Mouse (Mus musculus): ENCODE results near the gene Cd44. TPM values are rescaled to one million over a fixed set of nuclear protein-coding genes. Genes with fewer than 3 reads are reported as not detected.

Cd44 gene
- total and polyA plus RNA-seq, 3 experiments: 102 to 153 (median 112) TPM

GRCm38 (mm10) chr2:102864036-102864435 lies 37.4 kb downstream of the Cd44 start:
- Histone ChIP-seq H3K27ac (ENCODE audit: insufficient read depth, low read depth) (no peak overlapping the region), H3K4me2 (ENCODE audit: insufficient read depth, low read depth, poor library complexity, severe bottlenecking) (no peak overlapping the region), H3K4me3 (replicated peaks in 1 of 3; ENCODE audit: low read depth in 2 of 3, low read length in 2 of 3, poor library complexity in 1 of 3) (no peak overlapping the region), H3K9ac (ENCODE audit: insufficient read depth, low read depth) (no peak overlapping the region), H3K9me3 (replicated peaks; ENCODE audit: low read length) (no peaks in the 10 kb centered on the region), H3K4me1 (ENCODE audit: control insufficient read depth in 1 of 2, insufficient read depth in 2 of 2) (peaks cover 19 to 61% of the 10 kb centered on the region in 2 experiments), H3K36me3 (replicated peaks in 1 of 2; ENCODE audit: control insufficient read depth in 1 of 2, insufficient read depth in 1 of 2, low read length in 1 of 2) (peaks cover 51 to 72% of the 10 kb centered on the region in 2 experiments), H3K79me2 (replicated peaks; ENCODE audit: control insufficient read depth, extremely low read depth, insufficient read depth, poor library complexity, severe bottlenecking) (peaks cover 72% of the 10 kb centered on the region), H3K27me3 (replicated peaks) (no peaks in the 10 kb centered on the region)
- dilution Hi-C loops (cut with MboI; ENCODE audit: extremely low pct_ligation_motif_present, extremely low pct_unique_long_range_greater_than_20kb, low sequenced_read_pairs) (no loop called here), in situ Hi-C loops (cut with MboI; ENCODE audit: low pct_ligation_motif_present, low pct_unique_long_range_greater_than_20kb, low sequenced_read_pairs) (no loop called here)
- TF ChIP-seq IRF4 (IDR thresholded peaks at IDR 0.05; ENCODE audit: low read depth, low read length) (no peak), GABPA (IDR thresholded peaks at IDR 0.05; ENCODE audit: insufficient replicate concordance, low read depth, low read length) (no peak), HCFC1 (IDR thresholded peaks at IDR 0.05; ENCODE audit: low read depth, low read length) (no peak), EP300 (IDR thresholded peaks at IDR 0.05; ENCODE audit: low read length) (no peak), ZMIZ1 (IDR thresholded peaks at IDR 0.05; ENCODE audit: low read depth, low read length) (no peak), NRF1 (IDR thresholded peaks at IDR 0.05; ENCODE audit: low read depth, low read length) (no peak), TBP (conservative IDR thresholded peaks at IDR 0.05; ENCODE audit: low read depth, low read length) (no peak), BHLHE40 (IDR thresholded peaks at IDR 0.05; ENCODE audit: low read depth, low read length) (no peak), MYC (IDR thresholded peaks at IDR 0.05; ENCODE audit: low read depth, low read length) (no peak), ZNF384 (IDR thresholded peaks at IDR 0.05; ENCODE audit: low read depth, low read length) (no peak), PAX5 (IDR thresholded peaks at IDR 0.05; ENCODE audit: low read length) (no peak), POLR2A (IDR thresholded peaks at IDR 0.05; ENCODE audit: low read depth, low read length) (no peak), MAX (IDR thresholded peaks at IDR 0.05; ENCODE audit: low read length) (no peak), MEF2A (IDR thresholded peaks at IDR 0.05; ENCODE audit: borderline replicate concordance, low read depth, low read length) (no peak), JUN (IDR thresholded peaks at IDR 0.05; ENCODE audit: insufficient read depth, low read depth, low read length) (no peak), ZC3H11A (IDR thresholded peaks at IDR 0.05; ENCODE audit: low read depth, low read length) (no peak), RCOR1 (conservative IDR thresholded peaks at IDR 0.05; ENCODE audit: low read depth, low read length) (no peak), CHD2 (IDR thresholded peaks at IDR 0.05; ENCODE audit: low read length) (no peak), MAFK (IDR thresholded peaks at IDR 0.05; ENCODE audit: insufficient replicate concordance, low read length) (no peak), POLR2AphosphoS2 (IDR thresholded peaks at IDR 0.05; ENCODE audit: low read depth, low read length) (no peak)
- DNase-seq (ENCODE audit: extremely low read depth): no peak

- Histone ChIP-seq H3K9me3 (replicated peaks; ENCODE audit: low read length) (no peaks in the 10 kb centered on the region), H3K4me1 (ENCODE audit: control insufficient read depth in 1 of 2, insufficient read depth in 2 of 2) (peaks cover 18 to 57% of the 10 kb centered on the region in 2 experiments), H3K27ac (ENCODE audit: insufficient read depth, low read depth) (no peak overlapping the region), H3K79me2 (replicated peaks; ENCODE audit: control insufficient read depth, extremely low read depth, insufficient read depth, poor library complexity, severe bottlenecking) (peaks cover 67% of the 10 kb centered on the region), H3K9ac (ENCODE audit: insufficient read depth, low read depth) (no peak overlapping the region), H3K36me3 (replicated peaks in 1 of 2; ENCODE audit: control insufficient read depth in 1 of 2, insufficient read depth in 1 of 2, low read length in 1 of 2) (peaks cover 56 to 74% of the 10 kb centered on the region in 2 experiments), H3K4me2 (ENCODE audit: insufficient read depth, low read depth, poor library complexity, severe bottlenecking) (no peak overlapping the region), H3K27me3 (replicated peaks) (no peaks in the 10 kb centered on the region), H3K4me3 (replicated peaks in 1 of 3; ENCODE audit: low read depth in 2 of 3, low read length in 2 of 3, poor library complexity in 1 of 3) (no peak overlapping the region)
- in situ Hi-C loops (cut with MboI; ENCODE audit: low pct_ligation_motif_present, low pct_unique_long_range_greater_than_20kb, low sequenced_read_pairs) (no loop called here), dilution Hi-C loops (cut with MboI; ENCODE audit: extremely low pct_ligation_motif_present, extremely low pct_unique_long_range_greater_than_20kb, low sequenced_read_pairs) (no loop called here)
- no peak for DNase-seq (ENCODE audit: extremely low read depth)
- no peak for TF ChIP-seq KAT2A (IDR thresholded peaks at IDR 0.05; ENCODE audit: insufficient replicate concordance, low read length)
- TF ChIP-seq GABPA (IDR thresholded peaks at IDR 0.05; ENCODE audit: insufficient replicate concordance, low read depth, low read length): no peak
- TF ChIP-seq MAX (IDR thresholded peaks at IDR 0.05; ENCODE audit: low read length): no peak
- no peak for TF ChIP-seq ELF1 (IDR thresholded peaks at IDR 0.05; ENCODE audit: low read depth, low read length)
- no peak for TF ChIP-seq MYC (IDR thresholded peaks at IDR 0.05; ENCODE audit: low read depth, low read length)
- no peak for TF ChIP-seq HCFC1 (IDR thresholded peaks at IDR 0.05; ENCODE audit: low read depth, low read length)
- TF ChIP-seq ETS1 (conservative IDR thresholded peaks at IDR 0.05; ENCODE audit: low read depth, low read length): no peak
- TF ChIP-seq SMC3 (IDR thresholded peaks at IDR 0.05; ENCODE audit: low read depth, low read length): no peak
- no peak for TF ChIP-seq ZNF384 (IDR thresholded peaks at IDR 0.05; ENCODE audit: low read depth, low read length)
- no peak for TF ChIP-seq CHD1 (IDR thresholded peaks at IDR 0.05; ENCODE audit: low read depth, low read length)
- TF ChIP-seq TBP (conservative IDR thresholded peaks at IDR 0.05; ENCODE audit: low read depth, low read length): no peak
- no peak for TF ChIP-seq ZMIZ1 (IDR thresholded peaks at IDR 0.05; ENCODE audit: low read depth, low read length)
- no peak; the same call in 1 of the 2 replicates for TF ChIP-seq POLR2A (IDR thresholded peaks at IDR 0.05; ENCODE audit: low read depth, low read length)
- TF ChIP-seq MXI1 (IDR thresholded peaks at IDR 0.05; ENCODE audit: low read depth, low read length): no peak
- no peak for TF ChIP-seq NELFE (IDR thresholded peaks at IDR 0.05; ENCODE audit: low read depth, low read length)
- no peak for TF ChIP-seq NRF1 (IDR thresholded peaks at IDR 0.05; ENCODE audit: low read depth, low read length)
- TF ChIP-seq IRF4 (IDR thresholded peaks at IDR 0.05; ENCODE audit: low read depth, low read length): no peak
- TF ChIP-seq PAX5 (IDR thresholded peaks at IDR 0.05; ENCODE audit: low read length): no peak
Measured at GRCm38 (mm10) chr2:102863583-102863982, 37.9 kb downstream of the Cd44 start.

Measured in CH12.LX (cell line).